Mouse (Mus musculus) E14TG2a.4 (cell line): Measurements from ENCODE around the gene Ssna1.

Experiments used
- CTCF ChIP-seq: conservative IDR thresholded peaks from 2 replicates; pipeline ENCODE4 v1.5.1; 2014; ENCODE audit warnings: low read length
- NANOG ChIP-seq: IDR thresholded peaks from 2 replicates; pipeline ENCODE4 v1.6.1; 2014; ENCODE audit warnings: borderline replicate concordance, low read length, mixed read lengths
- POU5F1 ChIP-seq: IDR thresholded peaks from 2 replicates; pipeline ENCODE4 v1.6.1; 2014; ENCODE audit warnings: low read length, borderline replicate concordance

DNA sequence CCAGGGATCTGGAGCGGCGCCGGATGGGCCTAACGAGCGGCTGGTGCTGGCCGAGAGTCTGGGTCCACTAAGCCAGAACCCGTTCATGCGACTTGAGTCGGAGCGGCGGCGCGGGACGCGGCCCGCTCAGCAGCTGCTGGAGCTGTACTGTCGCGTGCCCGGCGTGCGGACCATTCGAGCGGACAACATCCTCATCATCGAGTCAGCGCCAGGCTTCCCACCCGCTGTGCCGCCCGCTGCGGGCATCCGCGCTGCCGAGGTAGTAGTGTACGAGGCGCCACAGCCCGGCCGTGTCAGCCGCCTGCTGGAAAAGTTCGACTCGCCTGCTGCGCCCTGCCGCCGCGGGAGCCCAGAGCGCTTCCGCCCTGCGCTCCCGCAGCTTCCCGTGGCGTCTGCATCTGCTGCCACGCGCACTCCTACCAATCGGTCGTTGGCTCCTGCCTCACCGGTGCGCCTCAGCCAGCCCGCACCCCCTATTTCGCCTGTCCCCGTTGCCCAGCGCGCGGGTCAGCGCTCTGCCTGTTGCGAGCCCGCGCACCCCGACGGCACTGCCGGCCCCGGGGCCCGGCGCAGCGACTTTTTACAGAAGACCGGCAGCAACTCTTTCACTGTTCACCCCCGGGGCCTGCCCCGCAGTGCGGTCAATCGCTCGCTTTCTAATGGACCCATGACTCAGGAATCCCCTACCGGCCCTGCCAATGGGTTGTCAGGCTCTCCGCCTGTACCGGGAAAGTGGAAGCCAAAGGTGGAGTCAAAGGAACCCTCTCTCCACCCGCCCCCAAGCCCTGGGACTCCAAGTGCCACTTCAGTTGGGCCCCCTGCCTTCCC is 9.2 kb downstream of the Ssna1 start:
- TF ChIP-seq CTCF: no peak
- TF ChIP-seq POU5F1: no peak
- no peak for TF ChIP-seq NANOG
